Mouse (Mus musculus) embryo, embryonic 10.5 days (tissue): ENCODE measurements around the gene Hist1h2ap.
"Not testable (repeated sequence)": the region's sequence is repeated elsewhere in the genome, so short reads cannot be mapped to it uniquely, and the experiment has no call there.

Experiments used
- DNase-seq: peaks from one replicate; pipeline ENCODE4 v3.0.0-alpha.2; 2015; ENCODE audit warnings: low spot score

Gene Hist1h2ap

GRCm38 (mm10) chr13:21810073-21810472 lies 23.2 kb downstream of the Hist1h2ap start, which contains the start of the genes Hist1h2bq and Hist1h2ao:
Gene Hist1h2bq, minus strand, starts transcription at chr13:21810197.
Gene Hist1h2ao, plus strand, starts transcription at chr13:21810465.
- DNase-seq = not testable (repeated sequence)

GRCm38 (mm10) chr13:21803058-21803457 lies 30.2 kb downstream of the Hist1h2ap start:
- not testable (repeated sequence) for DNase-seq

- not testable (repeated sequence) for DNase-seq
Measured at GRCm38 (mm10) chr13:21797163-21797562, 36.1 kb downstream of the Hist1h2ap start.

- DNase-seq = no peak
Measured at GRCm38 (mm10) chr13:21795584-21795983, 37.7 kb downstream of the Hist1h2ap start.

- DNase-seq = peak; percentile 49
Measured at GRCm38 (mm10) chr13:21790601-21791283, 42.6 kb downstream of the Hist1h2ap start.

GRCm38 (mm10) chr13:21789925-21790324 lies 43.4 kb downstream of the Hist1h2ap start:
- peak; percentile 11 for DNase-seq

- DNase-seq = peak; percentile 75
Measured at GRCm38 (mm10) chr13:21787760-21788593, 45.3 kb downstream of the Hist1h2ap start.

- DNase-seq = peak; percentile 98
Measured at GRCm38 (mm10) chr13:21786899-21787629, 46.2 kb downstream of the Hist1h2ap start, which contains the start of the genes Hist1h2an and Hist1h2bp. Gene Hist1h2an, minus strand, starts transcription at chr13:21787218. Gene Hist1h2bp, plus strand, starts transcription at chr13:21787461.

GRCm38 (mm10) chr13:21786189-21786898 lies 47.0 kb downstream of the Hist1h2ap start:
- DNase-seq = peak; percentile 82

GRCm38 (mm10) chr13:21784311-21784710 lies 49.0 kb downstream of the Hist1h2ap start:
- peak; percentile 60 for DNase-seq

GRCm38 (mm10) chr13:21783734-21784161 lies 49.6 kb downstream of the Hist1h2ap start:
- peak; percentile 77 for DNase-seq

- DNase-seq = peak; percentile 93
Measured at GRCm38 (mm10) chr13:21783255-21783617, 50.1 kb downstream of the Hist1h2ap start, which contains the start of gene Hist1h3i. Gene Hist1h3i, minus strand, starts transcription at chr13:21783370.
